Mouse (Mus musculus) mesoderm, embryonic 11.5 days (tissue): ENCODE measurements around the gene Crtc2.
A peak's percentile ranks its signal among the peaks of the same experiment; 100 is the strongest.

Source experiments
- DNase-seq: peaks from one replicate; pipeline ENCODE4 v3.0.0-alpha.2; 2012; ENCODE audit warnings: low read depth, low spot score

Crtc2 gene

DNA sequence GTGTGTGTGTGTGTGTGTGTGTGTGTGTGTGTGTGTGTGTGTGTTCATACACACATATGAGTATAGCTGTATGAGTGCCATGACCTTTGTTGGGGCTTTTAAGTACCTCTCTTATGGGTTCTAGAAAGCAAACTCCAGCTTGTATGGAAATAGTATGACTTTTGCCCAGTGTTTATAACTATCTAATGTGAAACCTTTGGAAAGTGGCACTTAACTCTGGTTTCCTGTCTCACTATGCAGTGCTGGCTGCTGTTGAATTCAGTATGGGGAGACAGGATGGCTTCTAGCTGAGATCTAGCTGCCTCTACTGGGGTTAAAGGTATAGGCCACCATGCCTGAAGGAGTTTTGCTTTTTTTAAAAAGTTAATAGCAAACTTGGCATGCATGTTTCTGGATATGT lies 55.6 kb downstream of the Crtc2 start:
- no peak for DNase-seq

DNA sequence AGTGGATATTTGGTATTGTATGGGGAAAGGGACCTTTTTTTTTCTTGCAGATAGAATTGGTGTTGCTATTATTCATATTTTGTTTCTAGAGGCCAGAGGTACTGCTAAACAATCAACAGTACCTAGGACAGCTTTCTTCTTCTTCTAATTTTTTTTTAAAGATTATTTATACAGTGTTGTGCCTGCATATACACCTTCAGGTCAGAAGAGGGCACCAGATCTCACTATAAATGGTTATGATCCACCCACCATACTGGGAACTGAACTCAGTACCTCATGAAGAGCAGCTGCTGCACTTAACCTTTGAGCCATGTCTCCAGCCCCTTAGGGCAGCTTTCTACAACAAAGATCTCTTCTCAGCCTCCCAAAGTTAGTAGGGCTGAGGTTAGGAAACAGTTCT lies 59.4 kb downstream of the Crtc2 start:
- DNase-seq: peak; percentile 11
